Mouse (Mus musculus): ENCODE data around the gene Zfp280d. TPM values are rescaled to one million over a fixed set of nuclear protein-coding genes. Genes with fewer than 3 reads are reported as not detected.
A peak's percentile ranks its signal among the peaks of the same experiment; 100 is the strongest.

The Zfp280d gene
- 38.7 and 41.6 TPM in 2 replicates for polyA plus RNA-seq (2014; fragmentation: Nextera tagmentation; extraction: Ambion mirVana)

DNA sequence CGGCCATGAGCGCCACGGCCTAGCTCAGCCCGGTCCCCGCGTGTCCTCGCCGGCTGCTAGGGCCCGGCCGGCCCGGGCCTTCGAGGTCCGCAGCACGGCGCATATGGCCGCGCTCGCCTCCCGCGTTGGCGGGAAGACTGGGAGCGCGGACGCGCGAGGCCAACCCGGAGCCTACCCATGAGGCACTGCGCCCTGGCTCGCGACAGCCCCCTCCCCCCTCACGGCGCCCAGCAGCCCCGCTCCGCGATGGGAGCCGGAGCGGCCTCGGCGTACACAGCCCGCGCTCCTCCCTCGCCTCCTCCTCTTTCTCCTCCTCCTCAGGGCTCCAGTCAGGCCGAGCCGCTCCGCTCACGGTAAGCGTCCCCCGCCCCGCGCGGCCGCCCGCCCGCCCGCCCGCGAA, at the start of gene Zfp280d:
TSS of gene Zfp280d (plus strand) at position 184 of the 400 bp plus-strand sequence.
- ATAC-seq = peak; percentile 99
- H3K4me2 ChIP-seq (ENCODE audit: low read length) = peak within 1 kb of the TSS; percentile 88
- no peaks in the 10 kb centered on the region for H3K36me3 ChIP-seq (ENCODE audit: control insufficient read depth, insufficient read depth, low read length)
- H3K27ac ChIP-seq (ENCODE audit: low read depth, low read length) = peak within 1 kb of the TSS; percentile 100
- H3K9me3 ChIP-seq (replicated peaks; ENCODE audit: control insufficient read depth, low read length) = no peaks in the 10 kb centered on the region
- H3K27me3 ChIP-seq (replicated peaks; ENCODE audit: control insufficient read depth, insufficient read depth, low read length) = no peaks in the 10 kb centered on the region
- peak within 1 kb of the TSS; percentile 66 for H3K4me3 ChIP-seq (ENCODE audit: low read depth, low read length)
- H3K4me1 ChIP-seq (ENCODE audit: control insufficient read depth, insufficient read depth, low read length) = peaks cover 7% of the 10 kb centered on the region
- peak; percentile 96 for DNase-seq (ENCODE audit: low spot score)
- 2% methylated on average over 29 of the region's 57 CpGs for WGBS
- peak within 1 kb of the TSS; percentile 95 for H3K9ac ChIP-seq (ENCODE audit: low read length)

DNA sequence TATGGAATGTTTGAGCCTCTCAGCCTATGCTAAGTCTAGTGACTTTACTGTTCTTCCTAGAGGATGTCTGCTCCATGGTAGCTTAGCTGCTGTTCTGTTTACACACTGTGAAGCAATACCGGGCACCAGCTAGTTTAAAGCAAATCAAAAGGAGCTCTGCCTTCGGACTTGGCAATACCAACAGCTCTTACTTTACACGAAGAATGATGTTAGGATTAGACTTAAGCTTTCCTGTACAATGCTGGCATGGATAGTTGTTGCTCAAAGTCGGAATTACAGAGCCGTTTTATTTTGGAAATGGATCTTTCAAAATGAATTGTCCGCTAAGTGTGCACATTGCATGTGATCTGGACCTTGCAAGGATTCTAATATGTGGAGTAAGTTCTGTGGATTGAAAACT, 48.1 kb upstream of the Zfp280d start:
- Histone ChIP-seq H3K4me1 (ENCODE audit: control insufficient read depth, insufficient read depth, low read length) (no peaks in the 10 kb centered on the region), H3K4me3 (ENCODE audit: low read depth, low read length) (no peak overlapping the region), H3K27me3 (replicated peaks; ENCODE audit: control insufficient read depth, insufficient read depth, low read length) (no peaks in the 10 kb centered on the region), H3K27ac (ENCODE audit: low read depth, low read length) (no peak overlapping the region), H3K9ac (ENCODE audit: low read length) (no peak overlapping the region), H3K4me2 (ENCODE audit: low read length) (no peak overlapping the region), H3K9me3 (replicated peaks; ENCODE audit: control insufficient read depth, low read length) (no peaks in the 10 kb centered on the region), H3K36me3 (ENCODE audit: control insufficient read depth, insufficient read depth, low read length) (no peaks in the 10 kb centered on the region)
- DNase-seq (ENCODE audit: low spot score) (no peak), ATAC-seq (no peak)
- WGBS = 87% methylated on average over 6 of the region's 6 CpGs

DNA sequence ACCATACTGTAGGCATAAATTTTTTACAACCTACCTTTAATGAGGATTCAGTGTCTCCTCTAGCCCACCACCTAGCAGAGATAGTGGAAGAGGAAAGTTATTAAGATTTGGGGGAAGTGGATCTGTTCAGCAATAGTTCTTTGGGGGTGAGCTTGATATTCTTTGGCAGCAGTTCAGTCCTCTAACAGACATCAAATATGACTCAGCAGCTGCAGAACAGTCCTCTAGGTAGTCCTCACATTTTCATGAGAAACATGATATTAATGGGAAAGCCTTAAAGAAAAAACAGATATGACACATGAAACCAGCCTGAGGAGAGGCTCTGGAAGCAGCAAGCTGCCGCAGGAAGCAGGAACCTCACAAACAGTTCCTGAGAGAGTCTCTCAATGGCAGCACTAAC, 22.0 kb upstream of the Zfp280d start:
- H3K27ac ChIP-seq (ENCODE audit: low read depth, low read length) = no peak overlapping the region
- no peak overlapping the region for H3K4me2 ChIP-seq (ENCODE audit: low read length)
- H3K27me3 ChIP-seq (replicated peaks; ENCODE audit: control insufficient read depth, insufficient read depth, low read length) = no peaks in the 10 kb centered on the region
- DNase-seq (ENCODE audit: low spot score) (no peak), ATAC-seq (no peak)
- H3K9ac ChIP-seq (ENCODE audit: low read length) = no peak overlapping the region
- H3K9me3 ChIP-seq (replicated peaks; ENCODE audit: control insufficient read depth, low read length) = no peaks in the 10 kb centered on the region
- no peaks in the 10 kb centered on the region for H3K4me1 ChIP-seq (ENCODE audit: control insufficient read depth, insufficient read depth, low read length)
- H3K4me3 ChIP-seq (ENCODE audit: low read depth, low read length) = no peak overlapping the region
- no peaks in the 10 kb centered on the region for H3K36me3 ChIP-seq (ENCODE audit: control insufficient read depth, insufficient read depth, low read length)
- 96% methylated on average over 1 of the region's 1 CpGs for WGBS

DNA sequence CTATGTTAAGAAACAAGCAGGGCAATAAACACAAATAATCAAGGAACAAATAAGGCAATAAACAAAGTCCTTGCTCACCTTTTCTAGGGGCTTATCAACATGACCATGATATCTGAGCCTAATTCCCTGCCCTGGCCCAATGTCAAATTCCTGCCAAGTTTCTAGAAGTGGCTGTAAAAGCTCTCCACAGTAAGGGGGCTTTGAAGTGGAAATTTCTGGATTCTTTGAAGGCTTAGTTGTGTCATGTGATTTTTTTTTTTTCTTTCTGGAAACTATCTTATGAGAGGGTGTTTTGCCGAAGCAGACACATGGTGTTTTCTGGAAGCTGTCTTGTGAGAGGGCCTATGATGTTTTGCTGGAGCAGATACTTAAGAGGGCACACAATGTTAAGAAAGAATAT, 19.4 kb upstream of the Zfp280d start:
- ATAC-seq = no peak
- WGBS = 28% methylated on average over 1 of the region's 1 CpGs

DNA sequence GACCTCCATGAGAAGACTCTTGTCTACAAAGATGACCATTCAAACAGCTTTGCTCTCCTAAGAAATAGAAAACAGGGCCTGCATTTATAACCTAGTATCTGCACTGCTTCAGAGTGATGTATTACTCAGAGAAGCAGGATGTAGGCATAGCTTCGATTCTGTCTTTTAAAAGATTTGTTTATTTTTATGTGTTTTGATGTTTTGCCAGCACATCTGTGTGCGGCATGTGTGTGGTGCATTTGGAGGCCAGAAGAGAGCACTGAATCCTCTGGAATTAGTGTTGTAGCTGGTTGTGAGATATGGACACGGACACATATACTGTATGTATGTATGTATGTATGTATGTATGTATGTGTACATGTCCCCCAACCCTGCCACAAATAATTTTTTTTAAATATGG, 18.0 kb upstream of the Zfp280d start:
- WGBS = 87% methylated on average over 3 of the region's 3 CpGs
- Histone ChIP-seq H3K9ac (ENCODE audit: low read length) (no peak overlapping the region), H3K27me3 (replicated peaks; ENCODE audit: control insufficient read depth, insufficient read depth, low read length) (no peaks in the 10 kb centered on the region), H3K9me3 (replicated peaks; ENCODE audit: control insufficient read depth, low read length) (no peaks in the 10 kb centered on the region), H3K4me3 (ENCODE audit: low read depth, low read length) (no peak overlapping the region), H3K36me3 (ENCODE audit: control insufficient read depth, insufficient read depth, low read length) (no peaks in the 10 kb centered on the region), H3K4me2 (ENCODE audit: low read length) (no peak overlapping the region), H3K4me1 (ENCODE audit: control insufficient read depth, insufficient read depth, low read length) (no peaks in the 10 kb centered on the region), H3K27ac (ENCODE audit: low read depth, low read length) (no peak overlapping the region)
- ATAC-seq = no peak
- DNase-seq (ENCODE audit: low spot score) = no peak

More for the DNA sequence above, 19.4 kb upstream of the Zfp280d start:
- Histone ChIP-seq H3K36me3 (ENCODE audit: control insufficient read depth, insufficient read depth, low read length) (no peaks in the 10 kb centered on the region), H3K9me3 (replicated peaks; ENCODE audit: control insufficient read depth, low read length) (no peaks in the 10 kb centered on the region), H3K4me1 (ENCODE audit: control insufficient read depth, insufficient read depth, low read length) (no peaks in the 10 kb centered on the region), H3K9ac (ENCODE audit: low read length) (no peak overlapping the region), H3K4me2 (ENCODE audit: low read length) (no peak overlapping the region), H3K27ac (ENCODE audit: low read depth, low read length) (no peak overlapping the region), H3K4me3 (ENCODE audit: low read depth, low read length) (no peak overlapping the region), H3K27me3 (replicated peaks; ENCODE audit: control insufficient read depth, insufficient read depth, low read length) (no peaks in the 10 kb centered on the region)
- peak; percentile 4 for DNase-seq (ENCODE audit: low spot score)

DNA sequence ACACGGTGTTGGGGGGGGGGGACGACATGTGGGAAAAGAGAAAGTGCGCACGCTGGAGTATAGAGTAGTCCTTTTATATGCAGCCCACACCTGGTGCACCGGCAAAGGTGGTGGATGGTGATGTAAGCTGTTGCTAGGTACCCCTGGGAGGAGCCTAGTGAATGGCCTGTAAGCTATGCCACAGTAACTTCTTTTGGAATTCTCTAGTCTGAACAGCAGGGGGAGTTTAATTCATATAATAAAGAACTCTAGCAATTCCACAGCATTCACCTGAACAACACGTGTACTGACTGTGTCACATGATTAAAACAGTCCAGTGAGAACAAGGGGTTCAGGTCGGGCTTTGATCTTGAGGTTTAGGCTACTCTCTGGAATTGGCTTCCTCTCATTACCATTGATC, 14.3 kb upstream of the Zfp280d start:
- H3K27ac ChIP-seq (ENCODE audit: low read depth, low read length) = no peak overlapping the region
- no peak overlapping the region for H3K4me2 ChIP-seq (ENCODE audit: low read length)
- H3K4me1 ChIP-seq (ENCODE audit: control insufficient read depth, insufficient read depth, low read length) = no peaks in the 10 kb centered on the region
- DNase-seq (ENCODE audit: low spot score) (peak; percentile 49), ATAC-seq (no peak)
- H3K9ac ChIP-seq (ENCODE audit: low read length) = no peak overlapping the region
- no peaks in the 10 kb centered on the region for H3K9me3 ChIP-seq (replicated peaks; ENCODE audit: control insufficient read depth, low read length)
- H3K36me3 ChIP-seq (ENCODE audit: control insufficient read depth, insufficient read depth, low read length) = no peaks in the 10 kb centered on the region
- 28% methylated on average over 6 of the region's 7 CpGs for WGBS
- H3K27me3 ChIP-seq (replicated peaks; ENCODE audit: control insufficient read depth, insufficient read depth, low read length) = no peaks in the 10 kb centered on the region
- H3K4me3 ChIP-seq (ENCODE audit: low read depth, low read length) = no peak overlapping the region

DNA sequence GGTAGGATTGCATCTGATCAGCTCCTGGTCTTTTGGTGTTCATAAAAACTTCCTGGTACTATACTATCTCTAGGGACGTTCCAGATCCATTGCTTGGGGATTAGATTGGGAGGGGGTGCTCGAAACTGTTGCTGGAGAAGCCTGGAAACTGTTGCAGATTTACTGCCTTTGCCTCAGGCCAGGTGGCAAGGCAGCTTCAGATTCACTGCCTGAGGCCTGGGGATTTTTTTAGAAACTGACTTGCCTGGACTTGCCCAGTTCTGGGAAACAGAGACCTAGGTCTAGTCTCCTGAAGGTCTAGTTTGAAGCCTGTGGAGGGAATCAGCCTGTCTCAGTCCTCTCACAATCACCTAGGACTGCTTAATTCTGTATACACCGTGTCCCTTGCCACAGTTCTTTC, 9.8 kb upstream of the Zfp280d start:
- no peaks in the 10 kb centered on the region for H3K9me3 ChIP-seq (replicated peaks; ENCODE audit: control insufficient read depth, low read length)
- no peaks in the 10 kb centered on the region for H3K36me3 ChIP-seq (ENCODE audit: control insufficient read depth, insufficient read depth, low read length)
- no peak overlapping the region for H3K4me2 ChIP-seq (ENCODE audit: low read length)
- no peak overlapping the region for H3K4me3 ChIP-seq (ENCODE audit: low read depth, low read length)
- no peak for DNase-seq (ENCODE audit: low spot score)
- no peak for ATAC-seq
- 84% methylated on average over 3 of the region's 3 CpGs for WGBS
- H3K27ac ChIP-seq (ENCODE audit: low read depth, low read length) = no peak overlapping the region
- no peaks in the 10 kb centered on the region for H3K27me3 ChIP-seq (replicated peaks; ENCODE audit: control insufficient read depth, insufficient read depth, low read length)
- H3K9ac ChIP-seq (ENCODE audit: low read length) = no peak overlapping the region
- H3K4me1 ChIP-seq (ENCODE audit: control insufficient read depth, insufficient read depth, low read length) = no peaks in the 10 kb centered on the region

DNA sequence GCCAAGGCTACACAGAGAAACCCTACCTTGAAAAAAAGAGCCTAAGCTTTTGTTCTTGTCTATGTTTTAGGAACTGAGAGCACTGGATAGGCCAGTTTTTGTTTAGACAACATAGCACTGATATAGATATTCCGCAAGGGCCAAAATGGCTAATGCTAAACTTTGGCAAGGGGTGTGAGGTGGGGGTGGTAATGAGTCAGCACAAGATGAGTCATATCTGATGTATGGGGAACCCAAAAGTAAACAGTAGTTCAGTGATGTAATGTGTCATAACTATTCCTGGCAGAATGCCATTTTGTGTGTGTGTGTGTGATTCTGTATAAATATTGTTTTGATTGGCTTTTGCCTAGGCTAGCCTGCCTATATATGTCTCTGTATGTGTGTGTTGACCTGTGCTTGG, 4.5 kb upstream of the Zfp280d start:
- no peaks in the 10 kb centered on the region for H3K36me3 ChIP-seq (ENCODE audit: control insufficient read depth, insufficient read depth, low read length)
- no peaks in the 10 kb centered on the region for H3K27me3 ChIP-seq (replicated peaks; ENCODE audit: control insufficient read depth, insufficient read depth, low read length)
- H3K4me3 ChIP-seq (ENCODE audit: low read depth, low read length) = no peak overlapping the region
- no peaks in the 10 kb centered on the region for H3K9me3 ChIP-seq (replicated peaks; ENCODE audit: control insufficient read depth, low read length)
- DNase-seq (ENCODE audit: low spot score) (no peak), ATAC-seq (no peak)
- H3K27ac ChIP-seq (ENCODE audit: low read depth, low read length) = no peak overlapping the region
- H3K4me1 ChIP-seq (ENCODE audit: control insufficient read depth, insufficient read depth, low read length) = no peaks in the 10 kb centered on the region
- 98% methylated on average over 1 of the region's 1 CpGs for WGBS
- no peak overlapping the region for H3K9ac ChIP-seq (ENCODE audit: low read length)
- no peak overlapping the region for H3K4me2 ChIP-seq (ENCODE audit: low read length)

DNA sequence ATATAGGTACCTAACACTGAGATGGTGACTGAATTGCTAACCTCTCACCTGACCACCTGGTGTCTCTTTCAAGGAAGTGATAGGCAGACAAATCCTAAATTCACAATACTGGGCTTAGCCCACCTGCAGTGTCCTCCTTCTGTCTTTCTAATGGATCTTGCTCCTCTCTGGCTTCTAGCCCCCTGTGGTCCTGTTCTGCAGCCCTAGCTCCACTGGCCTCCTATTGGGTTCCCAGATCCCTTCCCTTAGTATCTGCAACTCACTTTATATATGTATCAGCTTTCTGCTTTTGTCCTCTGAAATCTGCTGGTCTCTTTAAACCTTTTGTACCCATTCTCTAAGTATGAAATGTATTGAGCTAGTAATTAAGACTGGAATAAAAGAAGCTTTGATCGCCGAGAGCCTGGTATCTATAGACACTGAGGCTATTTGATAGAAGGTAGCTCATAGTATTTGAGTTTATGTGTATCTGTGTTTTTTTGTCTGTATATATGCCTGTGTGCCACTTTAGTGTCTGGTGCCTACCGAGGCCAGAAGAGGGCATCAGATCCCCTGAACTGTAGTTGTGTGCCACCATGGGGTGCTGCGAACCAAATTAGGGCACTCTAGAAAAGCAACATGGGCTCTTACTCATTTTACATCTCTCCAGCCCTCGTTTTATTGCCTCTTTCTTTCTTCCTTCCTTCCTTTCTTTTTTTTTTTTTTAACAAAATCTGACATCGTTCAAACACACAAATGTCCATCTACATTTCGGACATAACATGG, 832 bp upstream of the Zfp280d start:
- H3K9ac ChIP-seq (ENCODE audit: low read length) = no peak overlapping the region
- no peak overlapping the region; the same call in 1 of the 2 replicates for H3K4me2 ChIP-seq (ENCODE audit: low read length)
- H3K27ac ChIP-seq (ENCODE audit: low read depth, low read length) = no peak overlapping the region
- 84% methylated on average over 7 of the region's 7 CpGs for WGBS
- peaks cover 7% of the 10 kb centered on the region for H3K4me1 ChIP-seq (ENCODE audit: control insufficient read depth, insufficient read depth, low read length)
- no peaks in the 10 kb centered on the region for H3K36me3 ChIP-seq (ENCODE audit: control insufficient read depth, insufficient read depth, low read length)
- no peaks in the 10 kb centered on the region for H3K27me3 ChIP-seq (replicated peaks; ENCODE audit: control insufficient read depth, insufficient read depth, low read length)
- H3K4me3 ChIP-seq (ENCODE audit: low read depth, low read length) = no peak overlapping the region
- ATAC-seq (no peak), DNase-seq (ENCODE audit: low spot score) (no peak)
- H3K9me3 ChIP-seq (replicated peaks; ENCODE audit: control insufficient read depth, low read length) = no peaks in the 10 kb centered on the region

Data from forebrain, embryonic 14.5 days (tissue).